In genomic region chr11:68086221-68086620, GRCm38 (mm10) we compare ENCODE assay signal across 14 mouse cellular contexts.
DNase-seq lines count a peak whose midpoint lies in the region; ATAC-seq and TF ChIP-seq lines count a peak whose summit lies in the region.
"Had no signal": no experiment of that assay in that cellular context is flagged by ENCODE, and none has a peak within 500 bp of the region (broad histone marks: within the 10 kb centered on the region; RNA-seq: fewer than 3 reads in every experiment).

No protein-coding gene starts in this region.

- H3K9me3 ChIP-seq in stomach, embryonic 14.5 days (ENCODE audit: control insufficient read depth, low read depth, low read length) = peaks cover 1% of the 10 kb centered on the region; the same call in 1 of the 2 replicates
- H3K9me3 ChIP-seq: liver, embryonic 13.5 days had no signal

- H3K4me3 ChIP-seq in cerebellum, adult 2 months (replicated peaks; ENCODE audit: insufficient read depth, low read depth, low read length) = no peak overlapping the region
- no peak overlapping the region for H3K4me3 ChIP-seq in stomach, embryonic 14.5 days (ENCODE audit: low read depth, low read length)
- H3K4me3 ChIP-seq: liver, embryonic 13.5 days had no signal

- no peak overlapping the region for H3K27ac ChIP-seq in cerebellum, adult 2 months (ENCODE audit: insufficient read depth, low read length)
- peak overlapping the region; percentile 64; the same call in 1 of the 2 replicates for H3K27ac ChIP-seq in stomach, embryonic 14.5 days (ENCODE audit: low read length)
- H3K27ac ChIP-seq: liver, embryonic 13.5 days had no signal

- no peak overlapping the region for H3K9ac ChIP-seq in stomach, embryonic 14.5 days (replicated peaks; ENCODE audit: low read depth, low read length)
- H3K9ac ChIP-seq: liver, embryonic 13.5 days had no signal

- no peak for TF ChIP-seq POLR2A in cerebellum, adult 2 months (IDR thresholded peaks at IDR 0.05; ENCODE audit: borderline replicate concordance, insufficient read depth, low read length)

- WGBS in cerebellum, adult 2 months = 39% methylated on average over 9 of the region's 9 CpGs
- 48% methylated on average over 9 of the region's 9 CpGs for WGBS in stomach, embryonic 14.5 days

- no peak for TF ChIP-seq CTCF in cerebellum, adult 2 months (IDR thresholded peaks at IDR 0.05; ENCODE audit: borderline replicate concordance, insufficient read depth, low read depth, low read length)

- peak; percentile 15 to 25 for DNase-seq in cerebellum, adult 2 months
- DNase-seq in cerebellum, adult 8-10 months = no peak
- DNase-seq in kidney, postnatal 10 days = peak; percentile 39
- no peak for DNase-seq in kidney, adult 18-20 months
- DNase-seq in heart, adult 9 months (ENCODE audit: low spot score in 2 of 2) = peak; percentile 9 to 30
- no peak for DNase-seq in ovary, adult 18-20 months (ENCODE audit: low spot score)
- DNase-seq in layer of hippocampus, postnatal 14 days (ENCODE audit: low spot score in 2 of 2) = no peak
- DNase-seq: kidney, postnatal 25 days; liver, embryonic 13.5 days; right cerebral cortex, adult 18-20 months; thymus, postnatal 4 days had no signal

- peaks cover 5% of the 10 kb centered on the region; the same call in 1 of the 2 replicates for H3K4me1 ChIP-seq in cerebellum, adult 2 months (ENCODE audit: control insufficient read depth, insufficient read depth, low read length)
- H3K4me1 ChIP-seq in stomach, embryonic 14.5 days (ENCODE audit: control insufficient read depth, insufficient read depth, low read length) = peaks cover 17% of the 10 kb centered on the region
- H3K4me1 ChIP-seq: liver, embryonic 13.5 days had no signal

- ATAC-seq in stomach, embryonic 14.5 days (ENCODE audit: insufficient number of reproducible peaks, insufficient read depth, low FRiP score, low read depth) = peak; percentile 59; the same call in 1 of the 2 replicates
- ATAC-seq: activated CD4-positive, CD25-positive, alpha-beta regulatory T cell, adult 4 months had no signal

- H3K27me3 ChIP-seq in cerebellum, adult 2 months (ENCODE audit: control insufficient read depth, insufficient read depth, low read length) = no peaks in the 10 kb centered on the region
- no peaks in the 10 kb centered on the region for H3K27me3 ChIP-seq in stomach, embryonic 14.5 days (ENCODE audit: control insufficient read depth, insufficient read depth, low read length)
- H3K27me3 ChIP-seq: liver, embryonic 13.5 days had no signal

- H3K36me3 ChIP-seq in stomach, embryonic 14.5 days (ENCODE audit: control insufficient read depth, insufficient read depth, low read length) = no peaks in the 10 kb centered on the region
- H3K36me3 ChIP-seq: liver, embryonic 13.5 days had no signal

- no peak overlapping the region for H3K4me2 ChIP-seq in stomach, embryonic 14.5 days (replicated peaks; ENCODE audit: low read depth, low read length)
- H3K4me2 ChIP-seq: liver, embryonic 13.5 days; midbrain, embryonic 11.5 days had no signal

Comparison
In these comparisons a context has a peak if more than half of its experiments do, and no peak if none do; other contexts are left out.
1. DNase-seq: peak in cerebellum, adult 2 months (2 of 2), kidney, postnatal 10 days (single experiment) and heart, adult 9 months (2 of 2); none in cerebellum, adult 8-10 months (single experiment), kidney, adult 18-20 months (single experiment), ovary, adult 18-20 months (single experiment) and layer of hippocampus, postnatal 14 days (0 of 2).